Mouse (Mus musculus): ENCODE results near the gene Faim2.

Gene Faim2

GRCm38 (mm10) chr15:99527629-99528353 is at the start of gene Faim2:
Faim2 (minus strand) TSS chr15:99528165.
- no peak for DNase-seq (ENCODE audit: low spot score)

GRCm38 (mm10) chr15:99569123-99569522 is 41.2 kb upstream of the Faim2 start:
- DNase-seq (ENCODE audit: low spot score), result no peak

- no peak for DNase-seq (ENCODE audit: low spot score)
These were observed 40.7 kb upstream of the Faim2 start for GRCm38 (mm10) chr15:99568682-99569081.

- DNase-seq (ENCODE audit: low spot score), result no peak
These were observed 39.4 kb upstream of the Faim2 start for GRCm38 (mm10) chr15:99567371-99567770.

GRCm38 (mm10) chr15:99560246-99560645 is 32.3 kb upstream of the Faim2 start:
- no peak for DNase-seq (ENCODE audit: low spot score)

GRCm38 (mm10) chr15:99558947-99559346 is 31.0 kb upstream of the Faim2 start:
- no peak for DNase-seq (ENCODE audit: low spot score)

GRCm38 (mm10) chr15:99553767-99554166 is 25.8 kb upstream of the Faim2 start:
- DNase-seq (ENCODE audit: low spot score), result no peak

GRCm38 (mm10) chr15:99549901-99550300 is 21.9 kb upstream of the Faim2 start:
- DNase-seq (ENCODE audit: low spot score), result no peak

- no peak for DNase-seq (ENCODE audit: low spot score)
These were observed 19.8 kb upstream of the Faim2 start for GRCm38 (mm10) chr15:99547732-99548131.

GRCm38 (mm10) chr15:99546596-99546995 is 18.6 kb upstream of the Faim2 start:
- no peak for DNase-seq (ENCODE audit: low spot score)

- DNase-seq (ENCODE audit: low spot score), result no peak
These were observed 16.1 kb upstream of the Faim2 start for GRCm38 (mm10) chr15:99544047-99544446.

GRCm38 (mm10) chr15:99539891-99540290 is 11.9 kb upstream of the Faim2 start:
- no peak for DNase-seq (ENCODE audit: low spot score)

GRCm38 (mm10) chr15:99536889-99537862 is 9.2 kb upstream of the Faim2 start:
- DNase-seq (ENCODE audit: low spot score), result no peak

- DNase-seq (ENCODE audit: low spot score), result no peak
These were observed 4.1 kb upstream of the Faim2 start for GRCm38 (mm10) chr15:99532023-99532422.

- DNase-seq (ENCODE audit: low spot score), result no peak
These were observed 3.2 kb upstream of the Faim2 start for GRCm38 (mm10) chr15:99531146-99531545.

GRCm38 (mm10) chr15:99526681-99527080 is 1.3 kb downstream of the Faim2 start:
- no peak for DNase-seq (ENCODE audit: low spot score)

- DNase-seq (ENCODE audit: low spot score), result no peak
These were observed 7.7 kb downstream of the Faim2 start for GRCm38 (mm10) chr15:99520306-99520705.

- no peak for DNase-seq (ENCODE audit: low spot score)
These were observed 8.3 kb downstream of the Faim2 start for GRCm38 (mm10) chr15:99519626-99520025.

- no peak for DNase-seq (ENCODE audit: low spot score)
These were observed 10.2 kb downstream of the Faim2 start for GRCm38 (mm10) chr15:99517715-99518114.

GRCm38 (mm10) chr15:99516715-99517114 is 11.2 kb downstream of the Faim2 start:
- DNase-seq (ENCODE audit: low spot score), result no peak

- no peak for DNase-seq (ENCODE audit: low spot score)
These were observed 16.0 kb downstream of the Faim2 start for GRCm38 (mm10) chr15:99511797-99512525.

GRCm38 (mm10) chr15:99510621-99511020 is 17.3 kb downstream of the Faim2 start:
- no peak for DNase-seq (ENCODE audit: low spot score)

All from urinary bladder, postnatal 25 days (tissue).